ENCODE assay signal across 8 mouse cellular contexts in genomic region chr14:122107481-122108214, GRCm38 (mm10). TPM values are rescaled to one million over a fixed set of nuclear protein-coding genes. Genes with fewer than 3 reads are reported as not detected.
DNase-seq lines count a peak whose midpoint lies in the region; ATAC-seq and TF ChIP-seq lines count a peak whose summit lies in the region.

No protein-coding gene starts in this region.

- H3K4me3 ChIP-seq in layer of hippocampus, adult 2 months = peak overlapping the region; percentile 98
- H3K4me3 ChIP-seq in forebrain, postnatal 0 days (ENCODE audit: low read depth, low read length) = peak overlapping the region; percentile 91
- peak overlapping the region; percentile 86 for H3K4me3 ChIP-seq in lung, embryonic 16.5 days (ENCODE audit: low read length)
- H3K4me3 ChIP-seq in stomach, embryonic 14.5 days (ENCODE audit: low read depth, low read length) = peak overlapping the region; percentile 69

- peak overlapping the region; percentile 95 for H3K27ac ChIP-seq in layer of hippocampus, adult 2 months
- H3K27ac ChIP-seq in forebrain, postnatal 0 days (ENCODE audit: low read depth, low read length) = peak overlapping the region; percentile 84
- H3K27ac ChIP-seq in lung, embryonic 16.5 days (ENCODE audit: low read length) = peak overlapping the region; percentile 91
- H3K27ac ChIP-seq in stomach, embryonic 14.5 days (ENCODE audit: low read length) = peak overlapping the region; percentile 94

- peak overlapping the region; percentile 93 for H3K9ac ChIP-seq in forebrain, postnatal 0 days
- H3K9ac ChIP-seq in lung, embryonic 16.5 days (ENCODE audit: low read length) = peak overlapping the region; percentile 96
- H3K9ac ChIP-seq in stomach, embryonic 14.5 days (replicated peaks; ENCODE audit: low read depth, low read length) = peak overlapping the region; percentile 75

- ATAC-seq in forebrain, postnatal 0 days = no peak
- ATAC-seq in lung, embryonic 16.5 days (ENCODE audit: low read depth) = peak; percentile 24
- ATAC-seq in stomach, embryonic 14.5 days (ENCODE audit: insufficient number of reproducible peaks, insufficient read depth, low FRiP score, low read depth) = 0 out of 2 replicates have a peak, but pooled peaks have one; percentile 15

- peak overlapping the region; percentile 66 for H3K4me2 ChIP-seq in forebrain, postnatal 0 days (ENCODE audit: low read depth)
- peak overlapping the region; percentile 82 for H3K4me2 ChIP-seq in lung, embryonic 16.5 days (ENCODE audit: low read depth, low read length)
- peak overlapping the region; percentile 74 for H3K4me2 ChIP-seq in stomach, embryonic 14.5 days (replicated peaks; ENCODE audit: low read depth, low read length)

- H3K9me3 ChIP-seq in forebrain, postnatal 0 days (ENCODE audit: low read length) = no peaks in the 10 kb centered on the region
- no peaks in the 10 kb centered on the region for H3K9me3 ChIP-seq in lung, embryonic 16.5 days (ENCODE audit: control insufficient read depth, low read length)
- H3K9me3 ChIP-seq in stomach, embryonic 14.5 days (ENCODE audit: control insufficient read depth, low read depth, low read length) = no peaks in the 10 kb centered on the region

- H3K4me1 ChIP-seq in forebrain, postnatal 0 days (ENCODE audit: insufficient read depth) = peaks cover 20% of the 10 kb centered on the region
- peaks cover 23% of the 10 kb centered on the region for H3K4me1 ChIP-seq in lung, embryonic 16.5 days (replicated peaks; ENCODE audit: control insufficient read depth, insufficient read depth, low read length)
- peaks cover 24% of the 10 kb centered on the region for H3K4me1 ChIP-seq in stomach, embryonic 14.5 days (ENCODE audit: control insufficient read depth, insufficient read depth, low read length)

- WGBS in forebrain, postnatal 0 days = 6% methylated on average over 44 of the region's 44 CpGs
- WGBS in lung, embryonic 16.5 days = 2% methylated on average over 42 of the region's 44 CpGs
- 3% methylated on average over 43 of the region's 44 CpGs for WGBS in stomach, embryonic 14.5 days

- H3K27me3 ChIP-seq in forebrain, postnatal 0 days (ENCODE audit: insufficient read depth, low read length) = no peaks in the 10 kb centered on the region
- no peaks in the 10 kb centered on the region for H3K27me3 ChIP-seq in lung, embryonic 16.5 days (ENCODE audit: control insufficient read depth, insufficient read depth, low read depth, low read length)
- H3K27me3 ChIP-seq in stomach, embryonic 14.5 days (ENCODE audit: control insufficient read depth, insufficient read depth, low read length) = no peaks in the 10 kb centered on the region

- peak; percentile 48 for TF ChIP-seq CTCF in layer of hippocampus, adult 2 months (conservative IDR thresholded peaks at IDR 0.05)
- no peak for TF ChIP-seq CTCF in forebrain, postnatal 0 days (IDR thresholded peaks at IDR 0.05; ENCODE audit: low read depth)

- no peaks in the 10 kb centered on the region; the same call in none of the 2 replicates for H3K36me3 ChIP-seq in forebrain, postnatal 0 days (ENCODE audit: insufficient read depth)
- H3K36me3 ChIP-seq in lung, embryonic 16.5 days (ENCODE audit: control insufficient read depth, insufficient read depth, low read length) = no peaks in the 10 kb centered on the region
- H3K36me3 ChIP-seq in stomach, embryonic 14.5 days (ENCODE audit: control insufficient read depth, insufficient read depth, low read length) = 0 out of 2 replicates have a peak, but pooled peaks cover 2% of the 10 kb centered on the region

- peak in 1 of 2 experiments; percentile 15 for DNase-seq in layer of hippocampus, adult 2 months (ENCODE audit: low spot score in 2 of 2)
- no peak for DNase-seq in layer of hippocampus, adult 9-11 months
- DNase-seq in adrenal gland, postnatal 10 days = peak; percentile 55
- no peak for DNase-seq in forebrain, postnatal 0 days
- peak; percentile 65 to 69 for DNase-seq in kidney, adult 8-10 months
- no peak for DNase-seq in cerebellum, adult 9-11 months

RNA-seq across cellular contexts. Expression of gene Tm9sf2, which starts 0.8 kb away (rescaled TPM):
- total RNA-seq in layer of hippocampus, adult 2 months (2021) = 100 to 1,000 TPM; 107 TPM
- 100 to 1,000 TPM; 113 to 119 TPM for total RNA-seq in adrenal gland, postnatal 10 days (2021)
- total RNA-seq in forebrain, postnatal 0 days (2014; rRNA removed) = 68.7 and 84.3 TPM in 2 replicates
- 79.1 and 104 TPM in 2 replicates for polyA plus RNA-seq in forebrain, postnatal 0 days (2015; fragmentation: Nextera tagmentation; extraction: Ambion mirVana)
- 176 and 186 TPM in 2 replicates for polyA plus RNA-seq in lung, embryonic 16.5 days (2015; fragmentation: Nextera tagmentation; extraction: Ambion mirVana)
- 166 and 188 TPM in 2 replicates for polyA plus RNA-seq in stomach, embryonic 14.5 days (2014; fragmentation: Nextera tagmentation; extraction: Ambion mirVana)

Comparison
In these comparisons a context has a peak if more than half of its experiments do, and no peak if none do; other contexts are left out.
1. DNase-seq: peak in adrenal gland, postnatal 10 days (single experiment) and kidney, adult 8-10 months (2 of 2); none in layer of hippocampus, adult 9-11 months (single experiment), forebrain, postnatal 0 days (single experiment) and cerebellum, adult 9-11 months (single experiment).
2. Peak in every context shown above with its lines, with median percentiles within 50 percentile points of each other: H3K27ac ChIP-seq, H3K4me3 ChIP-seq, H3K4me2 ChIP-seq and H3K9ac ChIP-seq.